Comparison of ENCODE assay signal across 21 mouse cellular contexts in genomic region chr9:11106268-11106667, GRCm38 (mm10).
DNase-seq lines count a peak whose midpoint lies in the region; ATAC-seq and TF ChIP-seq lines count a peak whose summit lies in the region.
"Had no signal": no experiment of that assay in that cellular context is flagged by ENCODE, and none has a peak within 500 bp of the region (broad histone marks: within the 10 kb centered on the region; RNA-seq: fewer than 3 reads in every experiment).

No protein-coding gene starts in this region.

- intact Hi-C loops in heart, postnatal 10 days (cut with DNase I): no loop called here

- TF ChIP-seq CTCF in ES-Bruce4 (IDR thresholded peaks at IDR 0.05; ENCODE audit: low read depth, low read length): no peak
- no peak for TF ChIP-seq CTCF in Patski (IDR thresholded peaks at IDR 0.05)

- no peaks in the 10 kb centered on the region for H3K4me1 ChIP-seq in ES-Bruce4 (ENCODE audit: control insufficient read depth, insufficient read depth, low read length)
- H3K4me1 ChIP-seq: embryonic facial prominence, embryonic 10.5 days; embryonic facial prominence, embryonic 12.5 days; forebrain, embryonic 13.5 days; forebrain, embryonic 15.5 days had no signal

- H3K36me3 ChIP-seq in ES-Bruce4 (ENCODE audit: control insufficient read depth, insufficient read depth, low read length, poor library complexity, severe bottlenecking): no peaks in the 10 kb centered on the region
- H3K36me3 ChIP-seq: embryonic facial prominence, embryonic 10.5 days; embryonic facial prominence, embryonic 12.5 days; forebrain, embryonic 15.5 days; G1E had no signal

- TF ChIP-seq EP300 in ES-Bruce4 (IDR thresholded peaks at IDR 0.05; ENCODE audit: insufficient read depth, low read depth, low read length): peak; percentile 82

- CTCF ChIA-PET in Patski (lab: Charles Lee): interaction anchor here (1.0 to 1.6 kb wide), 2 partner anchors 11 to 20 kb away, joined by 3 read pairs; no protein-coding TSS in a partner anchor

- H3K27me3 ChIP-seq in ES-Bruce4 (ENCODE audit: control insufficient read depth, insufficient read depth, low read length, poor library complexity, severe bottlenecking): no peaks in the 10 kb centered on the region
- no peaks in the 10 kb centered on the region for H3K27me3 ChIP-seq in Patski
- H3K27me3 ChIP-seq: embryonic facial prominence, embryonic 12.5 days; forebrain, embryonic 13.5 days; forebrain, embryonic 15.5 days had no signal

- DNase-seq in ES-CJ7 (ENCODE audit: low read depth, low spot score) (peak; percentile 96), Patski (ENCODE audit: low read depth, low spot score) (peak; percentile 0), ZHBTc4 (ENCODE audit: low read depth, low spot score) (peak; percentile 93)
- no peak for DNase-seq in heart, postnatal 10 days
- DNase-seq in urinary bladder, postnatal 14 days (ENCODE audit: low spot score): no peak
- DNase-seq in right cerebral cortex, postnatal 4 days: no peak
- DNase-seq: adrenal gland, adult 2 months; adrenal gland, postnatal 10 days; adrenal gland, postnatal 25 days; cerebellum, adult 11 months; cerebellum, adult 18-20 months; cerebellum, adult 8-10 months; cerebellum, postnatal 10 days; cerebellum, postnatal 25 days; forebrain, postnatal 0 days had no signal

- in situ Hi-C loops in Patski (cut with MboI; ENCODE audit: low pct_unique_long_range_greater_than_20kb): no loop called here

- peaks cover 29% of the 10 kb centered on the region for H3K9me3 ChIP-seq in ES-Bruce4 (replicated peaks; ENCODE audit: control insufficient read depth, insufficient read depth, low read length, poor library complexity, severe bottlenecking)
- H3K9me3 ChIP-seq: embryonic facial prominence, embryonic 12.5 days; forebrain, embryonic 15.5 days; G1E had no signal

- H3K9ac ChIP-seq in ES-Bruce4 (ENCODE audit: low read depth, poor library complexity, severe bottlenecking): no peak overlapping the region
- H3K9ac ChIP-seq: embryonic facial prominence, embryonic 12.5 days; forebrain, embryonic 13.5 days; forebrain, embryonic 15.5 days; forebrain, postnatal 0 days had no signal

- H3K4me3 ChIP-seq in ES-Bruce4 (ENCODE audit: low read depth, low read length): no peak overlapping the region
- H3K4me3 ChIP-seq: embryonic facial prominence, embryonic 10.5 days; embryonic facial prominence, embryonic 12.5 days; forebrain, embryonic 13.5 days; forebrain, embryonic 15.5 days had no signal

- no peak for TF ChIP-seq POLR2A in ES-Bruce4 (IDR thresholded peaks at IDR 0.05; ENCODE audit: insufficient read depth, low read length)

- H3K27ac ChIP-seq in ES-Bruce4 (ENCODE audit: insufficient read depth, low read length): peak overlapping the region; percentile 33; the same call in 1 of the 2 replicates
- H3K27ac ChIP-seq: embryonic facial prominence, embryonic 10.5 days; embryonic facial prominence, embryonic 12.5 days; forebrain, embryonic 13.5 days; forebrain, embryonic 15.5 days had no signal

- POLR2A ChIA-PET in Patski (lab: Charles Lee): no interaction called here

- no peak for ATAC-seq in Patski
- ATAC-seq: forebrain, embryonic 13.5 days; forebrain, embryonic 15.5 days; forebrain, postnatal 0 days had no signal

Comparison
In these comparisons a context has a peak if more than half of its experiments do, and no peak if none do; other contexts are left out.
1. DNase-seq: peak in ES-CJ7 (single experiment), Patski (single experiment) and ZHBTc4 (single experiment); none in heart, postnatal 10 days (0 of 2), urinary bladder, postnatal 14 days (single experiment) and right cerebral cortex, postnatal 4 days (single experiment).